Mouse (Mus musculus) kidney, adult 18-20 months (tissue): ENCODE results near the gene Trpm6.

ENCODE experiments used
- DNase-seq: peaks from one replicate; pipeline ENCODE4 v3.0.0; 2021

Gene Trpm6

GRCm38 (mm10) chr19:18890216-18890615, 140.4 kb downstream of the Trpm6 start:
- DNase-seq, result no peak

- DNase-seq, result no peak
Observed at GRCm38 (mm10) chr19:18898238-18898637, 148.5 kb downstream of the Trpm6 start.

GRCm38 (mm10) chr19:18902041-18902693, 152.4 kb downstream of the Trpm6 start:
- no peak for DNase-seq

- no peak for DNase-seq
Observed at GRCm38 (mm10) chr19:18902694-18903067, 152.9 kb downstream of the Trpm6 start.

- no peak for DNase-seq
Observed at GRCm38 (mm10) chr19:18905511-18905910, 155.7 kb downstream of the Trpm6 start.

GRCm38 (mm10) chr19:18909641-18910040, 159.9 kb downstream of the Trpm6 start:
- no peak for DNase-seq

GRCm38 (mm10) chr19:18911755-18912340, 162.1 kb downstream of the Trpm6 start:
- no peak for DNase-seq

- no peak for DNase-seq
Observed at GRCm38 (mm10) chr19:18941391-18941790, 191.6 kb downstream of the Trpm6 start.
